Mouse (Mus musculus): ENCODE measurements around the gene Efhb.

DNA sequence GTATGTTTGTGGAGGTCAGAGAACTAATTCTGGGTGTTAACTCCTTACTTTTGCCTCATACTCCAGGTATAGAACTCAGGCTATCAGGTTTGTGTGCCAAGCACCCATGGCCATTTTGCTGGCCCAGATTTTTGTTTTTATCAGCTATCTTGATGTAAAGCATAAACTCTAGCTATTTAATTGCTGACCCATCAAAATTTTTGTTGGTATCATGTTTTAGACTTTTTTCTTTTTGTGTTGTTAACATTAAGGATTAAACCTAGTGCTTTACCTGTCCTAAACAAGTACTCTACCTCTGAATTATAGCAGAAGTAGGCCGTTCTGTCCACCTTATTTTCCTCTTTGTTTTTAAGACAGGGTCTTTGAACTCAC lies 25.9 kb upstream of the Efhb start:
- TF ChIP-seq CTCF (IDR thresholded peaks at IDR 0.05; ENCODE audit: extremely low read depth, insufficient read depth, insufficient read length, insufficient replicate concordance) (no peak), POLR2A (IDR thresholded peaks at IDR 0.05; ENCODE audit: low read depth, low read length) (no peak)

Measured in spleen, adult 2 months (tissue).